Mouse (Mus musculus): ENCODE data around the gene Ccdc62. TPM values are rescaled to one million over a fixed set of nuclear protein-coding genes. Genes with fewer than 3 reads are reported as not detected.

Ccdc62 gene
- total RNA-seq (2014; fragmentation: Nextera tagmentation) (2.1 and 3.3 TPM in 2 replicates), total RNA-seq (2017) (2.6 and 4.2 TPM in 2 replicates)

- peak; percentile 93 for ATAC-seq (replicated peaks; ENCODE audit: low FRiP score, low TSS enrichment, poor library complexity, severe bottlenecking)
Measured at GRCm38 (mm10) chr5:123930508-123930989, at the start of gene Ccdc62. Ccdc62 (plus strand) TSS chr5:123930679.

GRCm38 (mm10) chr5:123880778-123881177 lies 49.7 kb upstream of the Ccdc62 start:
- ATAC-seq (replicated peaks; ENCODE audit: low FRiP score, low TSS enrichment, poor library complexity, severe bottlenecking), result no peak

- no peak for ATAC-seq (replicated peaks; ENCODE audit: low FRiP score, low TSS enrichment, poor library complexity, severe bottlenecking)
Measured at GRCm38 (mm10) chr5:123883891-123884290, 46.6 kb upstream of the Ccdc62 start.

GRCm38 (mm10) chr5:123884332-123884731 lies 46.1 kb upstream of the Ccdc62 start:
- no peak for ATAC-seq (replicated peaks; ENCODE audit: low FRiP score, low TSS enrichment, poor library complexity, severe bottlenecking)

- ATAC-seq (replicated peaks; ENCODE audit: low FRiP score, low TSS enrichment, poor library complexity, severe bottlenecking), result no peak
Measured at GRCm38 (mm10) chr5:123886365-123886764, 44.1 kb upstream of the Ccdc62 start.

GRCm38 (mm10) chr5:123890312-123890711 lies 40.2 kb upstream of the Ccdc62 start:
- no peak for ATAC-seq (replicated peaks; ENCODE audit: low FRiP score, low TSS enrichment, poor library complexity, severe bottlenecking)

GRCm38 (mm10) chr5:123890987-123891386 lies 39.5 kb upstream of the Ccdc62 start:
- ATAC-seq (replicated peaks; ENCODE audit: low FRiP score, low TSS enrichment, poor library complexity, severe bottlenecking), result no peak

GRCm38 (mm10) chr5:123891669-123892068 lies 38.8 kb upstream of the Ccdc62 start:
- ATAC-seq (replicated peaks; ENCODE audit: low FRiP score, low TSS enrichment, poor library complexity, severe bottlenecking), result peak; percentile 86

- ATAC-seq (replicated peaks; ENCODE audit: low FRiP score, low TSS enrichment, poor library complexity, severe bottlenecking), result no peak
Measured at GRCm38 (mm10) chr5:123893520-123893919, 37.0 kb upstream of the Ccdc62 start.

GRCm38 (mm10) chr5:123896395-123896794 lies 34.1 kb upstream of the Ccdc62 start:
- ATAC-seq (replicated peaks; ENCODE audit: low FRiP score, low TSS enrichment, poor library complexity, severe bottlenecking), result no peak

GRCm38 (mm10) chr5:123897352-123897751 lies 33.1 kb upstream of the Ccdc62 start:
- ATAC-seq (replicated peaks; ENCODE audit: low FRiP score, low TSS enrichment, poor library complexity, severe bottlenecking), result no peak

- no peak for ATAC-seq (replicated peaks; ENCODE audit: low FRiP score, low TSS enrichment, poor library complexity, severe bottlenecking)
Measured at GRCm38 (mm10) chr5:123904059-123904672, 26.3 kb upstream of the Ccdc62 start.

GRCm38 (mm10) chr5:123906146-123906975 lies 24.1 kb upstream of the Ccdc62 start:
- ATAC-seq (replicated peaks; ENCODE audit: low FRiP score, low TSS enrichment, poor library complexity, severe bottlenecking), result no peak

GRCm38 (mm10) chr5:123906976-123907630 lies 23.4 kb upstream of the Ccdc62 start, which contains the start of gene Denr:
Denr (plus strand) TSS chr5:123907175.
- ATAC-seq (replicated peaks; ENCODE audit: low FRiP score, low TSS enrichment, poor library complexity, severe bottlenecking), result peak; percentile 97

- peak; percentile 21 for ATAC-seq (replicated peaks; ENCODE audit: low FRiP score, low TSS enrichment, poor library complexity, severe bottlenecking)
Measured at GRCm38 (mm10) chr5:123907631-123907977, 22.9 kb upstream of the Ccdc62 start.

- no peak for ATAC-seq (replicated peaks; ENCODE audit: low FRiP score, low TSS enrichment, poor library complexity, severe bottlenecking)
Measured at GRCm38 (mm10) chr5:123914852-123915251, 15.6 kb upstream of the Ccdc62 start.

GRCm38 (mm10) chr5:123922112-123922511 lies 8.4 kb upstream of the Ccdc62 start:
- ATAC-seq (replicated peaks; ENCODE audit: low FRiP score, low TSS enrichment, poor library complexity, severe bottlenecking), result no peak

GRCm38 (mm10) chr5:123927118-123927517 lies 3.4 kb upstream of the Ccdc62 start, which contains the start of gene Gm43518:
Gm43518 (plus strand) TSS chr5:123927418.
- ATAC-seq (replicated peaks; ENCODE audit: low FRiP score, low TSS enrichment, poor library complexity, severe bottlenecking), result no peak

GRCm38 (mm10) chr5:123931131-123931530 lies 652 bp downstream of the Ccdc62 start:
- ATAC-seq (replicated peaks; ENCODE audit: low FRiP score, low TSS enrichment, poor library complexity, severe bottlenecking), result no peak

GRCm38 (mm10) chr5:123932927-123933326 lies 2.4 kb downstream of the Ccdc62 start:
- no peak for ATAC-seq (replicated peaks; ENCODE audit: low FRiP score, low TSS enrichment, poor library complexity, severe bottlenecking)

Measured in megakaryocyte-erythroid progenitor cell, adult 5-6 weeks (primary cell).